Mouse (Mus musculus): ENCODE measurements around the gene Gm10096. TPM values are rescaled to one million over a fixed set of nuclear protein-coding genes. Genes with fewer than 3 reads are reported as not detected.
"Not testable (repeated sequence)": the region's sequence is repeated elsewhere in the genome, so short reads cannot be mapped to it uniquely, and the experiment has no call there.

Gm10096 gene
- not detected in 2 replicates for total RNA-seq (2012; rRNA removed)

GRCm38 (mm10) chrX:28954602-28955001 is at the start of gene Gm10096:
Gene Gm10096 (minus strand): TSS chrX:28954702.
- H3K4me3 ChIP-seq (ENCODE audit: insufficient read depth in 1 of 2, low read depth in 1 of 2, low read length in 2 of 2, poor library complexity in 1 of 2, severe bottlenecking in 1 of 2); H3K9me3 ChIP-seq (ENCODE audit: control insufficient read depth, insufficient read depth, low read depth, low read length); DNase-seq (ENCODE audit: low read depth, low spot score); H3K4me1 ChIP-seq (ENCODE audit: control insufficient read depth in 2 of 2, insufficient read depth in 2 of 2, low read length in 2 of 2, poor library complexity in 1 of 2); H3K9ac ChIP-seq (ENCODE audit: insufficient read depth, low read depth, low read length, poor library complexity, severe bottlenecking); H3K27ac ChIP-seq (ENCODE audit: insufficient read depth, low read depth, low read length, poor library complexity, severe bottlenecking); in situ Hi-C loops (cut with MboI; ENCODE audit: low sequenced_read_pairs in 2 of 2, unreplicated experiment in 2 of 2); H3K36me3 ChIP-seq (ENCODE audit: control insufficient read depth, insufficient read depth, low read length, poor library complexity, severe bottlenecking): not testable (repeated sequence)
